Mouse (Mus musculus): ENCODE results near the gene Spata17.

DNA sequence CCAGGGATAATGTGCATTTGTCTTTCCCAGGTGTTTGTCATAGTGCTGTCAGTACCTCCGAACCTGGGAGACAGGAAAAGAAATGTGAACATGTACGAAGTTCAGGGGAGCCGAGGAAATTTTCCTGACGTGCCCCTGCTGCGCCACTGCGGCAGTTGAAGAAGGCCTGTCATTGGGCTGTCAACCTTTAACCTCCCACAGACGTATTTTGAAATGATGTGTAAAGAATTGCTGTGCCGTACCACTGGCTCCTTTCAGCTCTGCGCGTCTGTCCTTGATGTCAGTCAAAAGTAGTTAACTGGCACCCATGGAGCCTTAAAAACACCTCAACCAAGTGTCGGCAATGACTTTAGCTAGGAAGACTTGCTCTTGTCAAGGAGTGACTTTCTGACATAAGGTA, 205.2 kb downstream of the Spata17 start:
- TF ChIP-seq GATA1 (IDR thresholded peaks at IDR 0.05; ENCODE audit: low read length) = no peak
- no peak for TF ChIP-seq TAL1 (IDR thresholded peaks at IDR 0.05; ENCODE audit: low read length)
